Mouse (Mus musculus) layer of hippocampus, postnatal 10 days (tissue): ENCODE measurements around the gene Cox6b2. TPM values are rescaled to one million over a fixed set of nuclear protein-coding genes. Genes with fewer than 3 reads are reported as not detected.

Experiments used
- DNase-seq, 2 experiments: peaks; one replicate each; pipeline ENCODE4 v3.0.0; 2021; ENCODE audit warnings: low spot score in 2 of 2
- total RNA-seq, 2 experiments: library from RNA; stranded (reverse); gene quantifications; 2 replicates each; pipeline ENCODE4 v1.2.3; 2021

Gene Cox6b2
- total RNA-seq, 2 experiments from 2014 or later: 6.5 to 9.8 TPM

- DNase-seq: no peak
Measured at GRCm38 (mm10) chr7:4764946-4765710, 12.2 kb upstream of the Cox6b2 start.

DNA sequence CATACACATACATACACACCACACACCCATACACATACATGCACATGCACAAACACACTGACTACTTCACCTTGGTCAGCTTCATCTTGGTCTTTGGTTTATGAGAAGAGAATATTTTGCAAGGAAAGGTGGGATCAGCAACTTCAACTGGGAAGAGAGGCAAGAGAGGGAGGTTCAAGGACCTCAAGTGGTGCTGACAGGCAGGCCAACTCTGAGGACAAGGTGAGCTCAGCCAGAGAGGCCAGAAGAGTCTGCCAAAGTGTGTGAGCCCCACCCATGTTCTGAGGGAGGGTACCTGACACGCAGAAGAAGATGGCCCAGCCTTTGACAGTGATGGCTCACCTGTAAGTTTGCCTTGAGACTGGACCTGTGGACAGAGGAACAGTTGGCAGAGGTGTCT, 6.8 kb upstream of the Cox6b2 start:
- DNase-seq: no peak

DNA sequence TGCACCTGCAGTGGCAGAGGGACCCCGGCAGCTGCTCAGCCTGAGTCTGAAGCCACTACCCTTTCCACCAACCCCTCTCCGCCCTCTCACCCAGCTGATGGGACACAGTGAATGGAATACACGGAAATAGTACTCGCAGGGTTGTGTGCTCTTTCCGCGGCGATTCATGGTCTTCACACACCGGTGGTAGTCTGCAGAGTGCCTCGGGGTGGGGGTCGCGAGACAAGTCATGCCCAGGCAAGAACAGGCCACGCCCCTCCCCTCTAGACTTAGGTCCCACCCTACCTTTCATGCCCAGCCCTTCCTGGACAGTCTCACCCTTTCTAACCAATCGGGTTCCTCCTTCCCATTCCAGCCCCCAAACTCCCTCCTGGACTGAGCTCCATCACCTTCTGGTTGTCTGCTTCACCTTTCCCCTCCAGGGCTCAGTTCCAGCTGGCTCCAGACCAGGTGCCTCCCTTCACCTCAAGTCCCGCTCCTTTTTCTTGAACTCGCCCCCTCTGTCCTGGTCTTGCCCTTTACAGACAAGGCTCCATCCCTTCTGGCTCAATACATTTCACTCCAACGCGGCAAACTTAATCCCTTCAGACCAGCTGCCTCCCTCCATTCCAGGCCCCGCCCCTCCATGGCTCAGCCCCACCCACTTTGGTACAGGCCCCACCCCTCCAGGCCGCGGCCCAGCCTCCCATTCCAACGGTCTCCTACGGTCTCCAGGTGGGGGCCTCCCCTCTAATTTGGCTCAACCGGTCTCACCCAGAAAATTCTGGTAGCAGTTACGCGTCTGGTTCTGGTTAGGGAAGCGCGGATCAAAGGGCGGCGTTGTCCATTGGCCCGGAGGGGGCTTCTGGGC, 698 bp downstream of the Cox6b2 start:
- no peak for DNase-seq

DNA sequence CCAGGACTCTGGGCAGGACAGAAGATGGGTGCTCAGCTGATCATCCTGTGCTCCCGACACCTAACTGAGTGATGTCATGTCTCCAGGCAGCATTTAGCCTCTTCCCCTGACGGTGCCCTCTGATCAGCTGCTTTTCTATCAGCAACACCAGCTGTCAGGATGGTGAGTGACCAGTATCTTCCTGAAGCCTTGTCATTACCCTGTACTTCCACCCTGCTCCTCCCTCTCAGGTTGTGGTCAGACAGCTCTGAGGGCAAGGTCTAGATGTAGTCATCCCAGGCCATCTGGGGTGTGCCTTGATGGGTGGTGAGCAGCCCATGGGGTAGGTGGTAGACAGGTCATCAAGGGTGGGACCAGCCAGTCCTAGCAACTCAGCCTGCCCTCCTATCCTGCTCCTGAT, 3.7 kb downstream of the Cox6b2 start:
- no peak for DNase-seq

GRCm38 (mm10) chr7:4748321-4748720, 4.6 kb downstream of the Cox6b2 start:
- DNase-seq: no peak

DNA sequence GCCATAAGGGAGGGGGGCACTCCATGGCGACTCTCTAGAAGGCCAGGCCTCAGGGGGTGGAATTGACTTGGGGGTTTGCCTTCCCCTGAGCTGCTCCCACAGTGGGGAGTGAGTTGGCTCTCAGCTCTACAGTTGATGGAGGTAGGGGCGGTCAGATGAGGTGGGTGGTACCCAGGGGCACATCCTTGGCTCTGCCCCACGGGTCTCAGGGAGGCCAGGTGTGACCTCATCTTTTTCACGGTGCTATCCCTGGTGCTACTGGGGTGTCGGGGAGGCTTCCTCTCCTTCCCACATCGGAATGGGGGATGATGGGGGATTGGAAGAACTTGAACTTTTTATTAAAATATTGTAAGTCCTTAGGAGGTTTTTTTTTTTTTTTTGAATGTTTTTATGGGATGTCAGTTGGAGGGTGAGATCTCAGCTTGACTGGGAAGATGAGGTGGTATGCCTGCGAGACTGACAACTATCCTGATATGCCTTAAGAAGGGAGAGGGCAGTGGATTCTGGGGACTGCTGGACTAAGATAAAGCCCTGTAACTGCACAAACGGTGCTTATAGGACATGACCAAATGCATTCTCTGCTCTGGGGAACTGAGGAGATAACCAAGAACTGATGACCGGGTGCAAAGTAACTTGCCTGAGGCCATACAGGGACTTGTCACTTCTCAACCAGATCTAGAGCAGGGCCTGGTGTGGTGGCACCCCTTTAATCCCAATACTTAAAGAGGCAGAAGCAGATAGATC, 5.6 kb downstream of the Cox6b2 start:
- DNase-seq: no peak

DNA sequence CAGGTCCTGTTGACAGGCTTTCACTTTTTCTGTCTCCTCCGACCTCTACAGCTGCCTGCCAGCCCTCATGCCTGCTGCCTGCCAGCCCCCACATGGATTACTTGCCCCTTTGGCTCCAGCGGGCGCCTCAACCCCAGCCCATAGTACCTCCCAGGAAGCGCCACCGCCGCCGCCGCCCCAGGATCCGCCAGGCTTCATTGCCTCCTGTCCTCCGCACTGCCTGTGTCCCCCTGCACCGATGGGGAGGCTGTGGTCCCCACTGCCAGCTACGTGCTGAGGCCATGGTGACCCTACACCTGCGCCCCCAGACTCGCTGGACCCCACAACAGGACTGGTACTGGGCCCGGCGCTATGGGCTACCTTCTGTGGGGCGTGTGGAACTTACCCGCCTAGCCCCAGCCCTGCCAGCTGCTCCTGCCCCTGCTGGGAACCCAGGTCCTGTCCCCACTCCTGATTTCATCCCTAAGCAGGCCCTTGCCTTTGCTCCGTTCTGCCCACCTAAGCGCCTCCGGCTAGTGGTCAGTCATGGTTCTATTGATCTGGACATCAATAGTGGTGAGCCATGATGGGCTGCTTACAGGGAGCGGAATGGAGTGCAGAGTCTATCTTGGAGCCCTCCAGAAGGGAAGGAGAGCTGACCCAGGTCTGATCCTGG, 6.4 kb downstream of the Cox6b2 start:
- DNase-seq: no peak

GRCm38 (mm10) chr7:4744886-4745285, 8.0 kb downstream of the Cox6b2 start:
- DNase-seq: no peak

GRCm38 (mm10) chr7:4743354-4743753, 9.5 kb downstream of the Cox6b2 start:
- no peak for DNase-seq

- no peak for DNase-seq
Measured at GRCm38 (mm10) chr7:4742482-4742819, 10.4 kb downstream of the Cox6b2 start.

GRCm38 (mm10) chr7:4741672-4742481, 11.0 kb downstream of the Cox6b2 start:
- no peak for DNase-seq

GRCm38 (mm10) chr7:4741151-4741550, 11.7 kb downstream of the Cox6b2 start:
- DNase-seq: peak; percentile 46 to 51

- DNase-seq: no peak
Measured at GRCm38 (mm10) chr7:4740309-4740727, 12.6 kb downstream of the Cox6b2 start.

- DNase-seq: peak; percentile 97
Measured at GRCm38 (mm10) chr7:4739544-4740275, 13.2 kb downstream of the Cox6b2 start, which contains the start of gene Kmt5c. Kmt5c (plus strand) TSS chr7:4740115.

DNA sequence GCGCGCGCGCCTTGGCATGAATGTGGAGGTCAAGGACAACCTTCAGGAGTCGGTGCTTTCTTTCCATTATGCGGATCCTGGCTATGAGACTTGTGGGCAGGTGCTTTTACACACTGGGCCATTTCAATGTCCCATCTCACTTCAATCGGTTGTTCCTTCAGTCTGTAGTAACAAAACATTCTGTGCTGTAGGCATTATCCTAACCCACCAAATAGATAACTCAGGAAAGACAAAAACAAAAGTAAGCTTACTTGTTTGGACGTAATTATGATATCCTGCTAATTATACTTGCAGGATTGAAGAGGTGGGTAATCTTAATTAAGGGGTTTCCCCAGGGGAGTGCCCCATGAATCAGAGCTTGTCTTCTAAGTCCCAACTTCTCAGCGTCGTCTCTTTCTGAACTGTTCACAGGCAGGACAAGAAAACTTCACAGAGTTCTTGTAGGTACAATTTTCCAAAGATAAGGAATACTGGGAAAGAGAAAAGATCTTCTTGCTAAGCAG, 13.8 kb downstream of the Cox6b2 start:
- no peak for DNase-seq

GRCm38 (mm10) chr7:4732968-4733392, 19.9 kb downstream of the Cox6b2 start:
- no peak for DNase-seq

DNA sequence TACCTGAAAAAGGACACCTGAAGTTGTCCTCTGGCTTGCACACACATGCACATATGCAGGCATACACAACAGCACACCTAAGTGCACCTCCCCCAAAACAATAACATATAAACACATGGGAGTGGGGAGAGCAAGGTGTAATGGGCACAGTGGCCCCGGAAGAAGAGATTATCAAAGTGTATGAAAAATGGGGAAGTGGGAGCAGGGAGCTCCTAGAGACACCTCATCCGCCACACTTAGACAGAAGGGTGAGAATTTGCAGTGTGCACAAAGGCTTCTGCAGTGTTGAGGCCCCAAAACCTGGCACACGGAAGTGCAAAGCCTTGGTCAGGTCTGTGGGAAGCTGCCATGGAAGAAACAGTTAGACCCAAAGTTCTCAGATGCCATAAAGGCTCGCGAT, 21.8 kb downstream of the Cox6b2 start:
- no peak for DNase-seq

- no peak for DNase-seq
Measured at GRCm38 (mm10) chr7:4725169-4725568, 27.7 kb downstream of the Cox6b2 start, which contains the start of gene Tmem150b. Tmem150b (minus strand) TSS chr7:4725249.

GRCm38 (mm10) chr7:4724359-4724758, 28.5 kb downstream of the Cox6b2 start:
- no peak for DNase-seq
